Comparison of ENCODE assay signal across 21 mouse cellular contexts in genomic region chr6:115711261-115711660, GRCm38 (mm10). TPM values are rescaled to one million over a fixed set of nuclear protein-coding genes. Genes with fewer than 3 reads are reported as not detected.
"Had no signal": no experiment of that assay in that cellular context is flagged by ENCODE, and none has a peak within 500 bp of the region (broad histone marks: within the 10 kb centered on the region; RNA-seq: fewer than 3 reads in every experiment).

No protein-coding gene starts in this region.

- H3K36me3 ChIP-seq: liver, embryonic 15.5 days; lung, embryonic 15.5 days; midbrain, embryonic 12.5 days; neural tube, embryonic 12.5 days had no signal

- H3K4me3 ChIP-seq: liver, embryonic 15.5 days; lung, embryonic 15.5 days; megakaryocyte, embryonic 14.5 days; midbrain, embryonic 12.5 days; neural tube, embryonic 12.5 days had no signal

- H3K4me1 ChIP-seq: liver, embryonic 15.5 days; lung, embryonic 15.5 days; midbrain, embryonic 12.5 days; neural tube, embryonic 12.5 days had no signal

- H3K27ac ChIP-seq: liver, embryonic 15.5 days; lung, embryonic 15.5 days; macrophage; midbrain, embryonic 12.5 days; neural tube, embryonic 12.5 days had no signal

- H3K9me3 ChIP-seq: liver, embryonic 15.5 days; lung, embryonic 15.5 days; midbrain, embryonic 12.5 days; neural tube, embryonic 12.5 days had no signal

- H3K27me3 ChIP-seq: liver, embryonic 15.5 days; lung, embryonic 15.5 days; midbrain, embryonic 12.5 days; neural tube, embryonic 12.5 days had no signal

- H3K9ac ChIP-seq: liver, embryonic 15.5 days; liver, postnatal 0 days; lung, embryonic 15.5 days; midbrain, embryonic 12.5 days; neural tube, embryonic 12.5 days had no signal

- DNase-seq: liver, postnatal 0 days; lung, adult 2 months; lung, postnatal 14 days; lung, postnatal 36 days; midbrain, embryonic 14.5 days; retina, postnatal 1 day; right cerebral cortex, adult 18-20 months; right cerebral cortex, postnatal 25 days; right cerebral cortex, postnatal 4 days; spleen, adult 18-20 months; thymus, adult 18-20 months; thymus, postnatal 14 days; thymus, postnatal 36 days had no signal

RNA-seq across cellular contexts. Expression of gene Tmem40, which starts 50.9 kb away (rescaled TPM):
- total RNA-seq: monocyte, adult 5-6 weeks had no signal
- polyA plus RNA-seq: small intestine, adult 2 months had no signal
